Mouse (Mus musculus) liver, postnatal 0 days (tissue): ENCODE data around the gene Nap1l1. TPM values are rescaled to one million over a fixed set of nuclear protein-coding genes. Genes with fewer than 3 reads are reported as not detected.

Experiments used
- ATAC-seq: fragments of 200-750 bp; cut with Nextera tagmentation; 2 replicates; pipeline ENCODE4 v1.8.0; 2017; ENCODE audit warnings: mild to moderate bottlenecking, moderate library complexity
- DNase-seq: peaks from one replicate; pipeline ENCODE4 v3.0.0-alpha.2; 2016
- H3K27ac ChIP-seq: fragments of 300-500 bp; sonication (generic); 2 replicates; pipeline ENCODE4 v1.5.1; 2014; ENCODE audit warnings: antibody characterized with exemption, moderate library complexity, mild to moderate bottlenecking, low read depth
- H3K27me3 ChIP-seq: fragments of 300-500 bp; sonication (generic); 2 replicates; pipeline ENCODE4 v1.6.1; 2014; ENCODE audit warnings: low read length, control low read depth, mixed read lengths; ENCODE audit not compliant: insufficient read depth
- H3K36me3 ChIP-seq: fragments of 300-500 bp; sonication (generic); replicated peaks from 2 replicates; pipeline ENCODE4 v1.6.1; 2014; ENCODE audit warnings: mild to moderate bottlenecking, control low read depth, low read length, moderate library complexity, mixed read lengths; ENCODE audit not compliant: insufficient read depth
- H3K4me1 ChIP-seq: fragments of 300-500 bp; sonication (generic); 2 replicates; pipeline ENCODE4 v1.6.1; 2014; ENCODE audit warnings: antibody characterized with exemption, mild to moderate bottlenecking, control low read depth; ENCODE audit not compliant: insufficient read depth
- H3K4me2 ChIP-seq: fragments of 300-500 bp; sonication (generic); 2 replicates; pipeline ENCODE4 v1.6.1; 2014; ENCODE audit warnings: low read depth, mild to moderate bottlenecking, low read length, moderate library complexity, mixed read lengths
- H3K4me3 ChIP-seq: fragments of 300-500 bp; sonication (generic); 2 replicates; pipeline ENCODE4 v1.5.1; 2014; ENCODE audit warnings: low read depth, low read length
- H3K9ac ChIP-seq: fragments of 300-500 bp; sonication (generic); replicated peaks from 2 replicates; pipeline ENCODE4 v1.6.1; 2014; ENCODE audit warnings: mild to moderate bottlenecking, moderate library complexity
- H3K9me3 ChIP-seq: fragments of 300-500 bp; sonication (generic); 2 replicates; pipeline ENCODE4 v1.6.1; 2016; ENCODE audit warnings: mild to moderate bottlenecking, control low read depth, low read length, mixed read lengths
- CTCF ChIP-seq: sonication (generic); IDR thresholded peaks from 2 replicates; pipeline ENCODE4 v1.5.1; 2016; ENCODE audit warnings: antibody characterized with exemption, low read depth
- EP300 ChIP-seq: IDR thresholded peaks from 2 replicates; pipeline ENCODE4 v1.6.1; 2016; ENCODE audit warnings: antibody characterized with exemption, low read depth, mild to moderate bottlenecking
- WGBS: fragments of 180-500 bp; shearing (Covaris S2); extraction: QIAGEN DNeasy Blood & Tissue Kit; methylation state at CpG from one replicate; pipeline ENCODE4 v1.1.7; 2014; ENCODE audit not compliant: insufficient replicate concordance; 5-methylcytosine and 5-hydroxymethylcytosine counted together
- polyA plus RNA-seq: library from polyadenylated mRNA; unstranded; fragments of >200 nt; fragmentation: Nextera tagmentation; extraction: Ambion mirVana; gene quantifications from 2 replicates; pipeline ENCODE4 v1.2.1, GENCODE M21; 2015

Nap1l1 gene
- polyA plus RNA-seq, 1 experiment from 2014 or later, result 73.7 TPM

DNA sequence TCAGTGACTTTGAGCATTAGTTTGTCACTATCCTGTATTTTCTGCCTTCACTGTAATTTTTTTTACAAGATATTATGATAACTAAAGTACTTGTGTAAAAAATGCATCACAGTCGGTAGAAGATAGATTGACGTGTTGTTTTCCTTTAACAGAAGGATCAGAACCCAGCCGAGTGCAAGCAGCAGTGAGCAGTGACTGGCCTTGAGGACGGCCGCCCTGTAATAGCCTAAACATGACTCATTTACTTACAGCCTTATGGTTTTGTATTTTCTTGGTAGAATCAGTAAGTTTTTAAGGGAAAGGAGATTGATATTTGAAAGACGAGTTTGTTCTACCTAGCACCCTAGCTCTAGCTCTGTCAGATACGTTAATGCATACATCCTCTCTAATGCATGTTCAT lies 22.9 kb downstream of the Nap1l1 start:
- no peak for DNase-seq
- 87% methylated on average over 7 of the region's 7 CpGs for WGBS

DNA sequence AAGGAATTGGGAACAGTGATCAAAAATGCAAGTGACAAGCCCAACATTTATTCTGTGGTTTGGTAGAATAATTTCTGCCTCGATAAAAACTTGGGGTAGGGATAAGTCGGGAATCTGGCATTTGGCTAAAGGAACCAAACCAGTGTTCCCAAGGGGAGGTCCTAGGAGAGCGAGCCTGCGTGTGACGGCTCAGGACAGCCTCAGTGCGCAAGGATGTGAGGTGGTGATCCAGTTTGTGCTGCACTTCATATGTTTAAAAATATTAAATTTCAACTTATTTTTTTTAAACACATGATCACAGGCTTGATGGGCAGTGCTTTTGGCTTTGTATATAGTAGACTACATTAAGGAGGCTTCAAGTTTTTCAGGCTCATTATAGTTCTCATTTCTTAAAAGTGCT lies 26.9 kb downstream of the Nap1l1 start:
- 81% methylated on average over 6 of the region's 6 CpGs for WGBS
- ATAC-seq, result no peak
- H3K4me1 ChIP-seq, result no peaks in the 10 kb centered on the region

More for the DNA sequence above, 22.9 kb downstream of the Nap1l1 start:
- TF ChIP-seq CTCF (no peak), EP300 (no peak)
- H3K9ac ChIP-seq, result no peak overlapping the region
- no peaks in the 10 kb centered on the region for H3K9me3 ChIP-seq
- H3K27ac ChIP-seq, result no peak overlapping the region
- no peaks in the 10 kb centered on the region for H3K27me3 ChIP-seq
- H3K4me3 ChIP-seq, result no peak overlapping the region
- no peak overlapping the region for H3K4me2 ChIP-seq
- no peak for ATAC-seq
- peaks cover 55% of the 10 kb centered on the region for H3K36me3 ChIP-seq
- H3K4me1 ChIP-seq, result no peaks in the 10 kb centered on the region

DNA sequence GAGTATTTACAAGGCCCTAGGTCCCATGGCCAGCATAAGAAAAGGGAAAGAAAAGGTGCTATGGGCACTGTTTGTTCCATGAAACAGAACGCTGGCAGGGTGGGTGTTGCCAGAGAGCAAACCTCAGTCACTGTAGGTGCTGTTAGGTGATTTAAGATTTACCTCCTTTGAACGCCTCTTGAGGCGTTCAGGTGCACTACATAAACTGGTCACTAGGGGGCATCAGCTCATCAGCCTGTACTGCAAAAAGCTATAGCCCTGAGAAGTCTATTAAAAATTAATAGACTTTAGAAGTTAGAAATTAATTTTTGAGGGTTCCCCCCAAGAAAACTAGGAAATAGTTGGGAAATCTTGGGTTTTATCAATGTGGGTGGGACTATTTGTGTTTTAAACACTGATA lies 30.0 kb downstream of the Nap1l1 start:
- Histone ChIP-seq H3K27ac (no peak overlapping the region), H3K9me3 (no peaks in the 10 kb centered on the region), H3K4me3 (no peak overlapping the region), H3K36me3 (peaks cover 4% of the 10 kb centered on the region; the same call in 1 of the 2 replicates), H3K4me1 (peaks cover 2% of the 10 kb centered on the region; the same call in 1 of the 2 replicates), H3K9ac (no peak overlapping the region), H3K27me3 (peaks cover 11% of the 10 kb centered on the region; the same call in 1 of the 2 replicates), H3K4me2 (no peak overlapping the region)
- WGBS, result 0% methylated on average over 3 of the region's 3 CpGs
- TF ChIP-seq CTCF (peak; percentile 90), EP300 (no peak)
- ATAC-seq, result no peak
- DNase-seq, result peak; percentile 81

More for the DNA sequence above, 26.9 kb downstream of the Nap1l1 start:
- Histone ChIP-seq H3K9ac (no peak overlapping the region), H3K27me3 (no peaks in the 10 kb centered on the region), H3K4me2 (no peak overlapping the region), H3K27ac (no peak overlapping the region), H3K9me3 (no peaks in the 10 kb centered on the region), H3K36me3 (peaks cover 25% of the 10 kb centered on the region), H3K4me3 (no peak overlapping the region)
- no peak for DNase-seq
- TF ChIP-seq CTCF, result no peak
- TF ChIP-seq EP300, result no peak

DNA sequence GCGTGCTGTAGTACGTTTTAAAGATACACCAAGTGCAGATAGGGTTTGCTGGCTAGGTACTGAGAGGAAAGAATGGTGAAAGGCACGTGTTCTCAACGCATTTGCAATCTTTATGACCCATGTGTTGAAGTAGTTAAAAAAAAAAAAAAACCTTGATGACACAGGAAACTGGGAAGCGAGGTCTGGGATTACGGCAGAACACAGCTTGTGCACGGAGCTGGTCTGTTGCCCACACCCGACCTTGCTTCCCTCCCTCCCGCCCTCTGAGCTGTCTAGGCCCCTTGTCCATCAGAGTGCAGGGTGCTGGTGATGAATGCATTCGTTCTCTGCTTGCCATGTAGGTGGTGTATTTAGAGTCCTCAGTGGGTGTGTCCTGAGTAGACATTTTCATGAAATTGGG lies 30.7 kb downstream of the Nap1l1 start:
- no peak overlapping the region for H3K9ac ChIP-seq

DNA sequence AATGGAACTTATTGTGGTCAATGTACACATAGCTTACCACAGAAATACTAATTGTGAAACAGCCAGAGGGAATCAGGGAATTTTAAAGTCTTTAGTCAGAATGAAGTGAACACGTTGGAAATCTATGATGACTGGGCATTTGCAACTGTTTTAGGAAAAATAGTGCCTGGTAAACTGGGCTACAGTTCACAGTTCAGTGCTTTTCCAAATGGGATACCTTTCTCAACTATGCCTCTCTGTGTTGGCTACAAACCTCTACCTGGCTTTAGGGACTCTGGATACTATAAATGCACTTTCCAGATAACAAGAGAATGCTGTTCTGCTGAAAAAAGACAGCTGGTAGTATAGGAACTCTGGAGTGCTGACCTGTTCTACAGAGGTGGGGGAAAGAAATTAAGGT lies 31.6 kb downstream of the Nap1l1 start:
- DNase-seq (no peak), ATAC-seq (no peak)
- peaks cover 9% of the 10 kb centered on the region for H3K4me1 ChIP-seq
- TF ChIP-seq CTCF, result no peak
- no peak for TF ChIP-seq EP300
- no peaks in the 10 kb centered on the region for H3K36me3 ChIP-seq
- H3K27ac ChIP-seq, result no peak overlapping the region
- H3K4me2 ChIP-seq, result no peak overlapping the region
- H3K27me3 ChIP-seq, result peaks cover 13% of the 10 kb centered on the region; the same call in 1 of the 2 replicates
- H3K4me3 ChIP-seq, result no peak overlapping the region
- H3K9ac ChIP-seq, result no peak overlapping the region
- 50% methylated on average over 1 of the region's 1 CpGs for WGBS
- no peaks in the 10 kb centered on the region for H3K9me3 ChIP-seq

More for the DNA sequence above, 30.7 kb downstream of the Nap1l1 start:
- TF ChIP-seq CTCF, result no peak
- no peak for TF ChIP-seq EP300
- ATAC-seq, result no peak
- WGBS, result 37% methylated on average over 10 of the region's 10 CpGs
- DNase-seq, result no peak
- peaks cover 3% of the 10 kb centered on the region for H3K4me1 ChIP-seq
- no peak overlapping the region for H3K4me3 ChIP-seq
- no peaks in the 10 kb centered on the region for H3K9me3 ChIP-seq
- H3K27ac ChIP-seq, result no peak overlapping the region
- H3K4me2 ChIP-seq, result no peak overlapping the region
- no peaks in the 10 kb centered on the region for H3K36me3 ChIP-seq
- H3K27me3 ChIP-seq, result peaks cover 11% of the 10 kb centered on the region; the same call in 1 of the 2 replicates

DNA sequence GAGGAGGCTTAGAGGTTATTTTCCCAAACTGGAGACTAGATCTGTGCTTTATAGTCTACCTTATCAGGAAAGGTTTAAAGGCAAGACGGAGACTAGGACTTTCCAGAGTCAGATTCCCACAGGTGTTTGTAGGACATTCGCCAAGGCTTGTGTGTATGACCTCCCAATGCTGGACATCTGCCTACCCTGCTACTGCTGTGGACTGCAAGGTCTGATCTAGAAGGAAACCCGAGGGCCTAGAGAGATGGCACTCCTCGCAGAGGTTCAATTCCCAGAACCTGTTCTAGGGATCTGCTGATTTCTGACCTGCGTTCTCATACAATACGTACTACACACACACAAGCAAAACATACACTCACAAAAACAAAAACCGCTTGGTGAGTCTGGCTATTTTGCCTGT lies 32.4 kb downstream of the Nap1l1 start:
- peak overlapping the region; percentile 82 for H3K4me2 ChIP-seq
- DNase-seq, result no peak
- H3K9me3 ChIP-seq, result no peaks in the 10 kb centered on the region
- peaks cover 13% of the 10 kb centered on the region; the same call in 1 of the 2 replicates for H3K27me3 ChIP-seq
- peak overlapping the region; percentile 83 for H3K27ac ChIP-seq
- WGBS, result 64% methylated on average over 7 of the region's 7 CpGs
- no peak for ATAC-seq
- peak overlapping the region; percentile 81 for H3K4me3 ChIP-seq
- H3K4me1 ChIP-seq, result peaks cover 9% of the 10 kb centered on the region
- no peaks in the 10 kb centered on the region for H3K36me3 ChIP-seq
- peak overlapping the region; percentile 84 for H3K9ac ChIP-seq
- TF ChIP-seq CTCF (no peak), EP300 (no peak)
